Mouse (Mus musculus) forebrain, embryonic 13.5 days (tissue): ENCODE results near the gene Pold3. TPM values are rescaled to one million over a fixed set of nuclear protein-coding genes. Genes with fewer than 3 reads are reported as not detected.
"Not testable (repeated sequence)": the region's sequence is repeated elsewhere in the genome, so short reads cannot be mapped to it uniquely, and the experiment has no call there.

Experiments
- ATAC-seq: fragments of 200-750 bp; cut with Nextera tagmentation; 2 replicates; pipeline ENCODE4 v1.8.0; 2017
- H3K27ac ChIP-seq: fragments of 300-500 bp; sonication (generic); 2 replicates; pipeline ENCODE4 v1.5.1; 2015; ENCODE audit warnings: inconsistent platforms, mild to moderate bottlenecking, moderate library complexity
- H3K27me3 ChIP-seq: fragments of 300-500 bp; sonication (generic); 2 replicates; pipeline ENCODE4 v1.6.1; 2015; ENCODE audit warnings: mild to moderate bottlenecking, inconsistent platforms
- H3K36me3 ChIP-seq: fragments of 300-500 bp; sonication (generic); 2 replicates; pipeline ENCODE4 v1.6.1; 2015; ENCODE audit warnings: mild to moderate bottlenecking, inconsistent platforms; ENCODE audit not compliant: poor library complexity, severe bottlenecking
- H3K4me1 ChIP-seq: fragments of 300-500 bp; sonication (generic); 2 replicates; pipeline ENCODE4 v1.6.1; 2015; ENCODE audit warnings: inconsistent platforms
- H3K4me2 ChIP-seq: fragments of 300-500 bp; sonication (generic); 2 replicates; pipeline ENCODE4 v1.6.1; 2015; ENCODE audit warnings: inconsistent platforms, mild to moderate bottlenecking, moderate library complexity
- H3K4me3 ChIP-seq: fragments of 300-500 bp; sonication (generic); 2 replicates; pipeline ENCODE4 v1.5.1; 2015; ENCODE audit warnings: mild to moderate bottlenecking, inconsistent platforms
- H3K9ac ChIP-seq: fragments of 300-500 bp; sonication (generic); 2 replicates; pipeline ENCODE4 v1.6.1; 2015; ENCODE audit warnings: mild to moderate bottlenecking, inconsistent platforms
- H3K9me3 ChIP-seq: fragments of 300-500 bp; sonication (generic); replicated peaks from 2 replicates; pipeline ENCODE4 v1.6.1; 2016; ENCODE audit warnings: inconsistent platforms
- WGBS: fragments of 180-500 bp; shearing (Covaris S2); methylation state at CpG from one replicate; pipeline ENCODE4 v1.1.7; 2015; 5-methylcytosine and 5-hydroxymethylcytosine counted together
- polyA plus RNA-seq: library from polyadenylated mRNA; unstranded; fragments of >200 nt; fragmentation: Nextera tagmentation; extraction: Ambion mirVana; gene quantifications from 2 replicates; pipeline ENCODE4 v1.2.1, GENCODE M21; 2015

Pold3 gene
- polyA plus RNA-seq, 1 experiment from 2014 or later = 71.4 TPM

- no peak overlapping the region for H3K27ac ChIP-seq
- no peaks in the 10 kb centered on the region for H3K27me3 ChIP-seq
- no peak overlapping the region for H3K4me2 ChIP-seq
- H3K9ac ChIP-seq = no peak overlapping the region
- H3K4me1 ChIP-seq = no peaks in the 10 kb centered on the region
- WGBS = 97% methylated on average over 4 of the region's 4 CpGs
- peaks cover 76% of the 10 kb centered on the region for H3K36me3 ChIP-seq
- no peak for ATAC-seq
- H3K9me3 ChIP-seq = no peaks in the 10 kb centered on the region
- H3K4me3 ChIP-seq = no peak overlapping the region
These were observed 16.7 kb downstream of the Pold3 start for GRCm38 (mm10) chr7:100104677-100105076.

- Histone ChIP-seq H3K4me2 (no peak overlapping the region), H3K4me3 (no peak overlapping the region), H3K27ac (no peak overlapping the region), H3K9me3 (no peaks in the 10 kb centered on the region), H3K4me1 (no peaks in the 10 kb centered on the region), H3K27me3 (no peaks in the 10 kb centered on the region), H3K9ac (no peak overlapping the region), H3K36me3 (peaks cover 90% of the 10 kb centered on the region)
- no peak for ATAC-seq
- WGBS = 90% methylated on average over 5 of the region's 5 CpGs
These were observed 21.3 kb downstream of the Pold3 start for GRCm38 (mm10) chr7:100100031-100100595.

- Histone ChIP-seq H3K36me3 (peaks cover 92% of the 10 kb centered on the region), H3K9me3 (no peaks in the 10 kb centered on the region), H3K27me3 (no peaks in the 10 kb centered on the region), H3K4me2 (no peak overlapping the region), H3K4me1 (no peaks in the 10 kb centered on the region), H3K27ac (no peak overlapping the region), H3K4me3 (no peak overlapping the region), H3K9ac (no peak overlapping the region)
- 92% methylated on average over 5 of the region's 5 CpGs for WGBS
- no peak for ATAC-seq
These were observed 34.5 kb downstream of the Pold3 start for GRCm38 (mm10) chr7:100086891-100087290.

- H3K4me2 ChIP-seq = no peak overlapping the region
- H3K4me1 ChIP-seq = no peaks in the 10 kb centered on the region
- 31% methylated on average over 8 of the region's 8 CpGs for WGBS
- no peak overlapping the region for H3K4me3 ChIP-seq
- H3K36me3 ChIP-seq = peaks cover 91% of the 10 kb centered on the region
- no peak overlapping the region; the same call in 1 of the 2 replicates for H3K27ac ChIP-seq
- ATAC-seq = no peak
- no peaks in the 10 kb centered on the region for H3K27me3 ChIP-seq
- H3K9me3 ChIP-seq = no peaks in the 10 kb centered on the region
- H3K9ac ChIP-seq = no peak overlapping the region
These were observed 35.1 kb downstream of the Pold3 start for GRCm38 (mm10) chr7:100086159-100086755.

- no peak for ATAC-seq
- Histone ChIP-seq H3K4me1 (no peaks in the 10 kb centered on the region), H3K36me3 (peaks cover 74% of the 10 kb centered on the region), H3K9me3 (no peaks in the 10 kb centered on the region), H3K27ac (no peak overlapping the region), H3K9ac (no peak overlapping the region), H3K4me3 (no peak overlapping the region), H3K27me3 (no peaks in the 10 kb centered on the region), H3K4me2 (no peak overlapping the region)
- WGBS = 86% methylated on average over 6 of the region's 6 CpGs
These were observed 37.6 kb downstream of the Pold3 start for GRCm38 (mm10) chr7:100083812-100084211.

GRCm38 (mm10) chr7:100082836-100083235 lies 38.5 kb downstream of the Pold3 start:
- Histone ChIP-seq H3K27ac (no peak overlapping the region), H3K27me3 (no peaks in the 10 kb centered on the region), H3K4me2 (no peak overlapping the region), H3K9ac (no peak overlapping the region), H3K9me3 (no peaks in the 10 kb centered on the region), H3K4me1 (no peaks in the 10 kb centered on the region), H3K4me3 (no peak overlapping the region), H3K36me3 (peaks cover 71% of the 10 kb centered on the region)
- 91% methylated on average over 6 of the region's 6 CpGs for WGBS
- no peak for ATAC-seq

- no peak for ATAC-seq
- H3K4me2 ChIP-seq = no peak overlapping the region
- H3K9me3 ChIP-seq = no peaks in the 10 kb centered on the region
- 65% methylated on average over 12 of the region's 12 CpGs for WGBS
- no peaks in the 10 kb centered on the region for H3K27me3 ChIP-seq
- H3K36me3 ChIP-seq = peaks cover 51% of the 10 kb centered on the region
- H3K4me1 ChIP-seq = no peaks in the 10 kb centered on the region
- H3K27ac ChIP-seq = no peak overlapping the region
- H3K4me3 ChIP-seq = no peak overlapping the region
- H3K9ac ChIP-seq = no peak overlapping the region
These were observed 41.1 kb downstream of the Pold3 start for GRCm38 (mm10) chr7:100080087-100080781.

- 94% methylated on average over 4 of the region's 4 CpGs for WGBS
These were observed 44.3 kb downstream of the Pold3 start for GRCm38 (mm10) chr7:100077071-100077470.

GRCm38 (mm10) chr7:100076296-100076695 lies 45.1 kb downstream of the Pold3 start:
- no peaks in the 10 kb centered on the region for H3K9me3 ChIP-seq
- H3K4me1 ChIP-seq = no peaks in the 10 kb centered on the region
- no peaks in the 10 kb centered on the region for H3K27me3 ChIP-seq
- no peak overlapping the region for H3K27ac ChIP-seq
- no peak overlapping the region for H3K9ac ChIP-seq
- WGBS = 87% methylated on average over 5 of the region's 5 CpGs
- no peak overlapping the region for H3K4me2 ChIP-seq
- H3K36me3 ChIP-seq = peaks cover 17% of the 10 kb centered on the region
- H3K4me3 ChIP-seq = no peak overlapping the region
- no peak for ATAC-seq

More at GRCm38 (mm10) chr7:100077071-100077470, 44.3 kb downstream of the Pold3 start:
- H3K27me3 ChIP-seq = no peaks in the 10 kb centered on the region
- no peak overlapping the region for H3K4me2 ChIP-seq
- H3K27ac ChIP-seq = no peak overlapping the region
- no peak overlapping the region for H3K9ac ChIP-seq
- no peaks in the 10 kb centered on the region for H3K9me3 ChIP-seq
- H3K4me1 ChIP-seq = no peaks in the 10 kb centered on the region
- no peak overlapping the region for H3K4me3 ChIP-seq
- no peak for ATAC-seq
- H3K36me3 ChIP-seq = peaks cover 21% of the 10 kb centered on the region

GRCm38 (mm10) chr7:100073959-100074358 lies 47.4 kb downstream of the Pold3 start:
- Histone ChIP-seq H3K27me3 (no peaks in the 10 kb centered on the region), H3K36me3 (peaks cover 11% of the 10 kb centered on the region), H3K4me2 (no peak overlapping the region), H3K4me1 (no peaks in the 10 kb centered on the region), H3K4me3 (no peak overlapping the region), H3K27ac (no peak overlapping the region), H3K9me3 (no peaks in the 10 kb centered on the region), H3K9ac (no peak overlapping the region)
- no peak for ATAC-seq
- 85% methylated on average over 2 of the region's 2 CpGs for WGBS

- not testable (repeated sequence) for H3K36me3 ChIP-seq, H3K4me1 ChIP-seq, ATAC-seq, H3K27ac ChIP-seq, H3K9me3 ChIP-seq, H3K4me2 ChIP-seq, H3K9ac ChIP-seq, H3K4me3 ChIP-seq, H3K27me3 ChIP-seq
- 90% methylated on average over 2 of the region's 2 CpGs for WGBS
These were observed 68.4 kb downstream of the Pold3 start for GRCm38 (mm10) chr7:100052991-100053390.

GRCm38 (mm10) chr7:100051904-100052303 lies 69.5 kb downstream of the Pold3 start:
- no peaks in the 10 kb centered on the region for H3K9me3 ChIP-seq
- no peaks in the 10 kb centered on the region for H3K4me1 ChIP-seq
- no peaks in the 10 kb centered on the region for H3K36me3 ChIP-seq
- H3K4me2 ChIP-seq = no peak overlapping the region
- no peak overlapping the region for H3K27ac ChIP-seq
- H3K4me3 ChIP-seq = no peak overlapping the region
- H3K27me3 ChIP-seq = no peaks in the 10 kb centered on the region
- 74% methylated on average over 4 of the region's 4 CpGs for WGBS
- ATAC-seq = no peak
- H3K9ac ChIP-seq = no peak overlapping the region
